Mouse (Mus musculus) MEL (cell line): ENCODE data around the gene Sgpp1. TPM values are rescaled to one million over a fixed set of nuclear protein-coding genes. Genes with fewer than 3 reads are reported as not detected.

Experiments used
- DNase-seq: peaks from one replicate; pipeline ENCODE4 v3.0.0; 2011; ENCODE audit warnings: low read depth, low spot score
- H3K27ac ChIP-seq: 2 replicates; pipeline ENCODE4 v1.5.1; 2012; ENCODE audit warnings: low read depth, mild to moderate bottlenecking, control low read depth, low read length, moderate library complexity; ENCODE audit not compliant: control insufficient read depth
- H3K27me3 ChIP-seq, 2 experiments: fragments of 150-350 bp in 1 of 2; sonication (generic) in 1 of 2; 2 replicates each; pipeline ENCODE4 v1.6.1; 2012; ENCODE audit warnings: low read length in 2 of 2, mild to moderate bottlenecking in 2 of 2, improper control_type of control experiment in 1 of 2, moderate library complexity in 1 of 2; ENCODE audit not compliant: insufficient read depth in 2 of 2, control insufficient read depth in 1 of 2
- H3K36me3 ChIP-seq, 2 experiments: 2 replicates each; pipeline ENCODE4 v1.6.1; 2012 to 2014; ENCODE audit warnings: low read length in 2 of 2, improper control_type of control experiment in 1 of 2, inconsistent platforms in 1 of 2, mild to moderate bottlenecking in 1 of 2; ENCODE audit not compliant: insufficient read depth in 2 of 2, control insufficient read depth in 1 of 2
- H3K4me1 ChIP-seq, 2 experiments: fragments of 150-350 bp in 1 of 2; sonication (generic) in 1 of 2; 2 replicates each; pipeline ENCODE4 v1.6.1; 2012; ENCODE audit warnings: low read length in 2 of 2, improper control_type of control experiment in 1 of 2, mild to moderate bottlenecking in 1 of 2; ENCODE audit not compliant: insufficient read depth in 2 of 2, control insufficient read depth in 1 of 2
- H3K4me3 ChIP-seq, 2 experiments: fragments of 150-350 bp in 1 of 2; sonication (generic) in 1 of 2; 2 replicates each; pipeline ENCODE4 v1.5.1; 2012; ENCODE audit warnings: low read depth in 2 of 2, low read length in 2 of 2, mild to moderate bottlenecking in 2 of 2, moderate library complexity in 2 of 2, control low read depth in 1 of 2, improper control_type of control experiment in 1 of 2; ENCODE audit not compliant: control insufficient read depth in 1 of 2, insufficient read depth in 1 of 2
- H3K79me2 ChIP-seq: 2 replicates; pipeline ENCODE4 v1.6.1; 2012; ENCODE audit warnings: mild to moderate bottlenecking, low read length, moderate library complexity; ENCODE audit not compliant: control insufficient read depth, poor library complexity, insufficient read depth
- H3K9ac ChIP-seq: 2 replicates; pipeline ENCODE4 v1.6.1; 2012; ENCODE audit warnings: low read depth, mild to moderate bottlenecking, control low read depth, low read length, moderate library complexity; ENCODE audit not compliant: control insufficient read depth, poor library complexity, severe bottlenecking
- H3K9me3 ChIP-seq: fragments of 150-350 bp; sonication (generic); replicated peaks from 2 replicates; pipeline ENCODE4 v1.6.1; 2012; ENCODE audit warnings: mild to moderate bottlenecking, low read length, improper control_type of control experiment, moderate library complexity; ENCODE audit not compliant: insufficient read depth
- BHLHE40 ChIP-seq: IDR thresholded peaks from 2 replicates; pipeline ENCODE4 v1.6.1; 2012; ENCODE audit warnings: low read depth, mild to moderate bottlenecking, inconsistent platforms, low read length, improper control_type of control experiment, borderline replicate concordance
- CHD1 ChIP-seq: IDR thresholded peaks from 2 replicates; pipeline ENCODE4 v1.6.1; 2012; ENCODE audit warnings: low read depth, mild to moderate bottlenecking, inconsistent platforms, low read length, improper control_type of control experiment
- CTCF ChIP-seq, 3 experiments: IDR thresholded peaks in 2 of 3; conservative IDR thresholded peaks in 1 of 3; 2 replicates each; pipeline ENCODE4 v1.5.1; 2011 to 2012; ENCODE audit warnings: low read length in 3 of 3, low read depth in 2 of 3, mild to moderate bottlenecking in 2 of 3, improper control_type of control experiment in 1 of 3, inconsistent platforms in 1 of 3, mixed read lengths in 1 of 3, moderate library complexity in 1 of 3; ENCODE audit not compliant: control insufficient read depth in 1 of 3, insufficient read depth in 1 of 3, poor library complexity in 1 of 3, severe bottlenecking in 1 of 3
- E2F4 ChIP-seq: IDR thresholded peaks from 2 replicates; pipeline ENCODE4 v1.6.1; 2011; ENCODE audit warnings: low read depth, low read length, improper control_type of control experiment, borderline replicate concordance
- ELF1 ChIP-seq: IDR thresholded peaks from 2 replicates; pipeline ENCODE4 v1.6.1; 2014; ENCODE audit warnings: low read depth, mild to moderate bottlenecking, inconsistent platforms, low read length, improper control_type of control experiment, moderate library complexity
- EP300 ChIP-seq, 2 experiments: IDR thresholded peaks; 2 replicates each; pipeline ENCODE4 v1.6.1; 2011; ENCODE audit warnings: improper control_type of control experiment in 2 of 2, low read length in 2 of 2, low read depth in 1 of 2, mild to moderate bottlenecking in 1 of 2
- ETS1 ChIP-seq: IDR thresholded peaks from 2 replicates; pipeline ENCODE4 v1.6.1; 2012; ENCODE audit warnings: low read depth, mild to moderate bottlenecking, inconsistent platforms, low read length, improper control_type of control experiment, moderate library complexity
- GATA1 ChIP-seq: IDR thresholded peaks from 2 replicates; pipeline ENCODE4 v1.6.1; 2011; ENCODE audit warnings: low read depth, low read length, improper control_type of control experiment
- HCFC1 ChIP-seq: IDR thresholded peaks from 2 replicates; pipeline ENCODE4 v1.6.1; 2012; ENCODE audit warnings: low read depth, mild to moderate bottlenecking, inconsistent platforms, low read length, improper control_type of control experiment, moderate library complexity
- JUND ChIP-seq: IDR thresholded peaks from 2 replicates; pipeline ENCODE4 v1.6.1; 2011; ENCODE audit warnings: low read depth, mild to moderate bottlenecking, improper control_type of control experiment, low read length
- MAFK ChIP-seq: IDR thresholded peaks from 2 replicates; pipeline ENCODE4 v1.6.1; 2011; ENCODE audit warnings: low read depth, mild to moderate bottlenecking, low read length, improper control_type of control experiment, borderline replicate concordance
- MAX ChIP-seq: IDR thresholded peaks from 2 replicates; pipeline ENCODE4 v1.6.1; 2011; ENCODE audit warnings: low read length, improper control_type of control experiment
- MAZ ChIP-seq: IDR thresholded peaks from 2 replicates; pipeline ENCODE4 v1.6.1; 2012; ENCODE audit warnings: low read depth, mild to moderate bottlenecking, inconsistent platforms, low read length, improper control_type of control experiment
- MEF2A ChIP-seq: IDR thresholded peaks from 2 replicates; pipeline ENCODE4 v1.6.1; 2014; ENCODE audit warnings: low read depth, mild to moderate bottlenecking, inconsistent platforms, low read length, improper control_type of control experiment; ENCODE audit not compliant: poor library complexity, insufficient replicate concordance, severe bottlenecking; ENCODE audit errors: extremely low read depth
- MXI1 ChIP-seq: IDR thresholded peaks from 2 replicates; pipeline ENCODE4 v1.6.1; 2011; ENCODE audit warnings: mild to moderate bottlenecking, low read depth, low read length, improper control_type of control experiment
- MYB ChIP-seq: IDR thresholded peaks from 2 replicates; pipeline ENCODE4 v1.6.1; 2011; ENCODE audit warnings: mild to moderate bottlenecking, low read depth, low read length, improper control_type of control experiment
- NELFE ChIP-seq: IDR thresholded peaks from 2 replicates; pipeline ENCODE4 v1.6.1; 2011; ENCODE audit warnings: low read depth, low read length, improper control_type of control experiment
- NRF1 ChIP-seq: IDR thresholded peaks from 2 replicates; pipeline ENCODE4 v1.6.1; 2014; ENCODE audit warnings: low read depth, mild to moderate bottlenecking, inconsistent platforms, low read length, improper control_type of control experiment, moderate library complexity; ENCODE audit not compliant: poor library complexity, insufficient read depth, severe bottlenecking
- POLR2A ChIP-seq, 2 experiments: IDR thresholded peaks; 2 replicates each; pipeline ENCODE4 v1.6.1; 2011 to 2012; ENCODE audit warnings: low read length in 2 of 2, mild to moderate bottlenecking in 2 of 2, control low read depth in 1 of 2, improper control_type of control experiment in 1 of 2, low read depth in 1 of 2, moderate library complexity in 1 of 2; ENCODE audit not compliant: control insufficient read depth in 1 of 2, insufficient read depth in 1 of 2, poor library complexity in 1 of 2
- POLR2AphosphoS2 ChIP-seq: IDR thresholded peaks from 2 replicates; pipeline ENCODE4 v1.6.1; 2011; ENCODE audit warnings: low read length, improper control_type of control experiment
- POLR2AphosphoS5 ChIP-seq: IDR thresholded peaks from 2 replicates; pipeline ENCODE4 v1.6.1; 2012; ENCODE audit warnings: low read depth, borderline replicate concordance, mild to moderate bottlenecking, inconsistent platforms, low read length, moderate library complexity, mixed read lengths
- RCOR1 ChIP-seq: IDR thresholded peaks from 2 replicates; pipeline ENCODE4 v1.6.1; 2012; ENCODE audit warnings: low read depth, mild to moderate bottlenecking, inconsistent platforms, low read length, improper control_type of control experiment
- SIN3A ChIP-seq: IDR thresholded peaks from 2 replicates; pipeline ENCODE4 v1.6.1; 2012; ENCODE audit warnings: low read length, improper control_type of control experiment, inconsistent platforms
- TAL1 ChIP-seq: IDR thresholded peaks from 2 replicates; pipeline ENCODE4 v1.6.1; 2012; ENCODE audit warnings: mild to moderate bottlenecking, inconsistent platforms, low read length, moderate library complexity, mixed read lengths
- TCF12 ChIP-seq: IDR thresholded peaks from 2 replicates; pipeline ENCODE4 v1.6.1; 2014; ENCODE audit warnings: low read depth, mild to moderate bottlenecking, inconsistent platforms, low read length, improper control_type of control experiment, moderate library complexity
- USF2 ChIP-seq, 2 experiments: IDR thresholded peaks; 2 replicates each; pipeline ENCODE4 v1.6.1; 2011 to 2012; ENCODE audit warnings: improper control_type of control experiment in 2 of 2, low read length in 2 of 2, borderline replicate concordance in 1 of 2, inconsistent platforms in 1 of 2, low read depth in 1 of 2, mild to moderate bottlenecking in 1 of 2; ENCODE audit not compliant: insufficient read depth in 1 of 2
- ZC3H11A ChIP-seq: IDR thresholded peaks from 2 replicates; pipeline ENCODE4 v1.6.1; 2012; ENCODE audit warnings: low read depth, mild to moderate bottlenecking, inconsistent platforms, low read length, improper control_type of control experiment
- ZKSCAN1 ChIP-seq: IDR thresholded peaks from 2 replicates; pipeline ENCODE4 v1.6.1; 2012; ENCODE audit warnings: low read depth, mild to moderate bottlenecking, inconsistent platforms, low read length, improper control_type of control experiment, moderate library complexity
- ZMIZ1 ChIP-seq: IDR thresholded peaks from 2 replicates; pipeline ENCODE4 v1.6.1; 2012; ENCODE audit warnings: low read depth, mild to moderate bottlenecking, inconsistent platforms, low read length, improper control_type of control experiment, moderate library complexity
- ZNF384 ChIP-seq: IDR thresholded peaks from 2 replicates; pipeline ENCODE4 v1.6.1; 2012; ENCODE audit warnings: low read depth, mild to moderate bottlenecking, inconsistent platforms, low read length, improper control_type of control experiment
- polyA plus RNA-seq, 2 experiments: library from polyadenylated mRNA; stranded (reverse) in 1 of 2; unstranded in 1 of 2; fragments of >175 nt in 1 of 2; fragments of >200 nt in 1 of 2; gene quantifications; 2 replicates each; pipeline versions ENCODE4 v1.2.1 to v1.2.4; 2012; ENCODE audit warnings: low replicate concordance in 2 of 2, low read depth in 1 of 2; ENCODE audit not compliant: insufficient read length in 2 of 2, insufficient read depth in 1 of 2, missing spikeins in 1 of 2
- total RNA-seq: library from RNA; depleted of rRNA; stranded (reverse); fragments of 300-350 nt; gene quantifications from 2 replicates; pipeline ENCODE4 v1.2.3, GENCODE M21; 2012

Gene Sgpp1
- total and polyA plus RNA-seq, 3 experiments, result 22.7 to 28.8 TPM; not detected in 1

DNA sequence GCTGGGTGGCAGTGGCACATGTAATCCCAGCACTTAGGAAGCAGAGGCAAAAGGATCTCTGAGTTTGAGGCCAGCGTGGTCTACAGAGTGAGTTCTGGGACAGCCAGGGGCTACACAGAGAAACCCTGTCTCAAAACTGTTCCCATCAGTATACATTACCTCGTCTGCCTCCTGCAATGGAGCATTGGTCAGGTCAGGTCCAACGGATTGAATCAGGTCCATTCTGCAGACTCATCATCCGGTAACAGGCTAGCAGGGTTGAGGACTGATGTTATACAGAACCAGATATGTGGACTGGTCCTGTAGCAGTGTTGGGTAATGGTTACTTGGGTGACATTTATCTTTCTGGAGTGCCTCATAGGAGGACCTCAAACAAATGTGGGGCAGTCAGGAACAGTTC is 62.9 kb downstream of the Sgpp1 start:
- H3K27me3 ChIP-seq, result no peaks in the 10 kb centered on the region
- no peak for TF ChIP-seq MEF2A
- no peak for TF ChIP-seq NRF1
- TF ChIP-seq BHLHE40, result no peak
- TF ChIP-seq NELFE, result no peak
- TF ChIP-seq SIN3A, result no peak
- no peak for TF ChIP-seq E2F4
- TF ChIP-seq, all 39 proteins: peak for 0
- H3K4me1 ChIP-seq, result peaks cover 0 to 12% of the 10 kb centered on the region in 2 experiments; a peak in 2 of 4 replicates
- no peak overlapping the region for H3K27ac ChIP-seq
- H3K36me3 ChIP-seq, result peaks cover 0 to 19% of the 10 kb centered on the region in 2 experiments; a peak in 2 of 4 replicates
- DNase-seq, result no peak
- H3K9me3 ChIP-seq, result no peaks in the 10 kb centered on the region
- no peak overlapping the region for H3K4me3 ChIP-seq
- no peak overlapping the region for H3K9ac ChIP-seq
- H3K79me2 ChIP-seq, result peaks cover 26% of the 10 kb centered on the region

DNA sequence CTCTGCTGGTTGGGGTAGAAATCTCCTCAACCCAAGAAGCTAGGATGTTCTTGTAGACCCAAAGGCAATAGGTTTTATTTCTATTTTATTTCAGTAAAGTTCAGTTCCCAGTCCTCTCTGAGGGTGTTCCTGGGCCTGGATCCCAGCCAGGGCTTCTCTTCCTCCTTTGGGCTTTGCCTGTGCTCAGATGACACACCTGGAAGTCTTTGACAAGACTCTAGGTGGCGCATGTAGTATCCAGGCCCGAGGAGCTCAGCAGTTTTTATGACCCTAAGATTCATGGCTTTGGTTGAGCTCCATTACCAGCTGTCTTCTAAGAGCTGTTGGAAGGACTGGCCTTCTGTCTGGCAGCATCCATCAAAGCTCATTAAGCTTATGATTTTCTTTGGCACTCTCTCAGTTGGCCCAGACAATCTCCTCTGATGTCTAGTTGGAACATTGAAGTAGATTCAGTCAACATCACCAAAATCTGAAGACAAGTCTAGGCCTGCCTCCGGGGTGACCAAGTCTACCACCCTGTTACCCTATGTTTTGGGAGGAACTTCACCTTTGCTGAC is 63.7 kb downstream of the Sgpp1 start:
- Histone ChIP-seq H3K27ac (no peak overlapping the region), H3K79me2 (peaks cover 26% of the 10 kb centered on the region), H3K9me3 (no peaks in the 10 kb centered on the region), H3K9ac (no peak overlapping the region), H3K27me3 (no peaks in the 10 kb centered on the region), H3K4me3 (no peak overlapping the region), H3K36me3 (peaks cover 0 to 21% of the 10 kb centered on the region in 2 experiments; a peak in 2 of 4 replicates), H3K4me1 (peaks cover 0 to 12% of the 10 kb centered on the region in 2 experiments; a peak in 2 of 4 replicates)
- DNase-seq, result peak; percentile 67
- TF ChIP-seq ZNF384, result no peak
- TF ChIP-seq USF2 (IDR thresholded peaks at IDR 0.05; ENCODE audit: borderline replicate concordance in 1 of 2, insufficient read depth in 1 of 2, low read depth in 1 of 2, low read length in 2 of 2), result no peak
- no peak for TF ChIP-seq ZMIZ1
- TF ChIP-seq ETS1, result no peak
- no peak for TF ChIP-seq JUND
- TF ChIP-seq MAX, result 0 out of 2 replicates have a peak, but pooled peaks have one; percentile 28
- TF ChIP-seq POLR2AphosphoS2, result no peak
- TF ChIP-seq EP300 (IDR thresholded peaks at IDR 0.05; ENCODE audit: low read depth in 1 of 2, low read length in 2 of 2), result no peak
- no peak for TF ChIP-seq E2F4
- TF ChIP-seq TAL1, result no peak
- TF ChIP-seq CHD1, result no peak
- peak; percentile 44; the same call in 1 of the 2 replicates for TF ChIP-seq SIN3A
- peak in 2 of 3 experiments; percentile 26 to 55; a peak in 3 of 6 replicates for TF ChIP-seq CTCF (IDR thresholded peaks at IDR 0.05 in 2 of 3, conservative IDR thresholded peaks at IDR 0.05 in 1 of 3; ENCODE audit: control insufficient read depth in 1 of 3, insufficient read depth in 1 of 3, low read depth in 2 of 3, low read length in 3 of 3, poor library complexity in 1 of 3, severe bottlenecking in 1 of 3)
- TF ChIP-seq MYB, result no peak
- no peak for TF ChIP-seq HCFC1
- TF ChIP-seq ELF1, result peak; percentile 41; the same call in 1 of the 2 replicates
- TF ChIP-seq POLR2AphosphoS5, result no peak
- no peak for TF ChIP-seq MAFK
- no peak for TF ChIP-seq MXI1
- no peak for TF ChIP-seq MAZ
- TF ChIP-seq GATA1, result no peak
- TF ChIP-seq NRF1, result no peak
- no peak for TF ChIP-seq POLR2A (IDR thresholded peaks at IDR 0.05; ENCODE audit: control insufficient read depth in 1 of 2, insufficient read depth in 1 of 2, low read depth in 1 of 2, low read length in 2 of 2, poor library complexity in 1 of 2)
- TF ChIP-seq RCOR1, result no peak
- TF ChIP-seq ZKSCAN1, result no peak
- no peak for TF ChIP-seq ZC3H11A
- TF ChIP-seq NELFE, result no peak
- TF ChIP-seq TCF12, result no peak
